Mouse (Mus musculus) limb, embryonic 15.5 days (tissue): ENCODE data around the gene Ptgds. TPM values are rescaled to one million over a fixed set of nuclear protein-coding genes. Genes with fewer than 3 reads are reported as not detected.

Source experiments
- ATAC-seq: fragments of 200-750 bp; cut with Nextera tagmentation; 2 replicates; pipeline ENCODE4 v1.8.0; 2017; ENCODE audit warnings: low read depth, moderate TSS enrichment; ENCODE audit not compliant: insufficient number of reproducible peaks, low FRiP score, low TSS enrichment
- H3K27ac ChIP-seq: fragments of 300-500 bp; sonication (generic); 2 replicates; pipeline ENCODE4 v1.5.1; 2015; ENCODE audit warnings: moderate library complexity, mild to moderate bottlenecking, inconsistent platforms
- H3K27me3 ChIP-seq: fragments of 300-500 bp; sonication (generic); 2 replicates; pipeline ENCODE4 v1.6.1; 2015; ENCODE audit warnings: inconsistent platforms
- H3K36me3 ChIP-seq: fragments of 300-500 bp; sonication (generic); 2 replicates; pipeline ENCODE4 v1.6.1; 2015; ENCODE audit warnings: inconsistent platforms
- H3K4me1 ChIP-seq: fragments of 300-500 bp; sonication (generic); 2 replicates; pipeline ENCODE4 v1.6.1; 2015; ENCODE audit warnings: inconsistent platforms
- H3K4me2 ChIP-seq: fragments of 300-500 bp; sonication (generic); 2 replicates; pipeline ENCODE4 v1.6.1; 2015; ENCODE audit warnings: mild to moderate bottlenecking, inconsistent platforms
- H3K4me3 ChIP-seq: fragments of 300-500 bp; sonication (generic); 2 replicates; pipeline ENCODE4 v1.5.1; 2015; ENCODE audit warnings: mild to moderate bottlenecking, inconsistent platforms
- H3K9ac ChIP-seq: fragments of 300-500 bp; sonication (generic); 2 replicates; pipeline ENCODE4 v1.6.1; 2015; ENCODE audit warnings: inconsistent platforms
- H3K9me3 ChIP-seq: fragments of 300-500 bp; sonication (generic); 2 replicates; pipeline ENCODE4 v1.6.1; 2016; ENCODE audit warnings: inconsistent platforms
- WGBS: fragments of 180-500 bp; shearing (Covaris S2); methylation state at CpG from one replicate; pipeline ENCODE4 v1.1.7; 2015; 5-methylcytosine and 5-hydroxymethylcytosine counted together
- polyA plus RNA-seq: library from polyadenylated mRNA; unstranded; fragments of >200 nt; fragmentation: Nextera tagmentation; extraction: Ambion mirVana; gene quantifications from 2 replicates; pipeline ENCODE4 v1.2.1, GENCODE M21; 2015

Gene Ptgds
- polyA plus RNA-seq, 1 experiment from 2014 or later, result 4.1 TPM

- H3K4me3 ChIP-seq, result no peak overlapping the region
- H3K9me3 ChIP-seq, result no peaks in the 10 kb centered on the region
- peaks cover 12% of the 10 kb centered on the region for H3K4me1 ChIP-seq
- H3K9ac ChIP-seq, result no peak overlapping the region
- no peak overlapping the region for H3K4me2 ChIP-seq
- H3K27ac ChIP-seq, result no peak overlapping the region
- peaks cover 7% of the 10 kb centered on the region; the same call in 1 of the 2 replicates for H3K36me3 ChIP-seq
- 74% methylated on average over 6 of the region's 6 CpGs for WGBS
- no peak for ATAC-seq
- peaks cover 17% of the 10 kb centered on the region for H3K27me3 ChIP-seq
Observed at GRCm38 (mm10) chr2:25431308-25431855, 38.5 kb downstream of the Ptgds start.

- Histone ChIP-seq H3K4me2 (no peak overlapping the region), H3K27ac (no peak overlapping the region), H3K4me3 (no peak overlapping the region), H3K36me3 (peaks cover 7% of the 10 kb centered on the region; the same call in 1 of the 2 replicates), H3K9me3 (no peaks in the 10 kb centered on the region), H3K4me1 (peaks cover 12% of the 10 kb centered on the region), H3K9ac (no peak overlapping the region), H3K27me3 (peaks cover 25% of the 10 kb centered on the region)
- WGBS, result 72% methylated on average over 17 of the region's 17 CpGs
- no peak for ATAC-seq
Observed at GRCm38 (mm10) chr2:25430395-25431233, 39.2 kb downstream of the Ptgds start.

GRCm38 (mm10) chr2:25429435-25430180, 40.2 kb downstream of the Ptgds start:
- H3K9ac ChIP-seq, result no peak overlapping the region
- ATAC-seq, result no peak
- H3K4me2 ChIP-seq, result peak overlapping the region; percentile 90
- peaks cover 12% of the 10 kb centered on the region for H3K4me1 ChIP-seq
- no peak overlapping the region for H3K27ac ChIP-seq
- H3K27me3 ChIP-seq, result peaks cover 35% of the 10 kb centered on the region
- WGBS, result 78% methylated on average over 5 of the region's 5 CpGs
- peaks cover 4% of the 10 kb centered on the region; the same call in 1 of the 2 replicates for H3K36me3 ChIP-seq
- no peaks in the 10 kb centered on the region for H3K9me3 ChIP-seq
- H3K4me3 ChIP-seq, result peak overlapping the region; percentile 67

- peaks cover 12% of the 10 kb centered on the region for H3K4me1 ChIP-seq
- WGBS, result under 1% methylated on average over 76 of the region's 89 CpGs
- peak; percentile 69 for ATAC-seq
- H3K27me3 ChIP-seq, result peaks cover 44% of the 10 kb centered on the region
- peak within 1 kb of the TSS; percentile 61 for H3K9ac ChIP-seq
- peak within 1 kb of the TSS; percentile 90 for H3K4me2 ChIP-seq
- H3K27ac ChIP-seq, result 0 out of 2 replicates have a peak within 1 kb of the TSS, but pooled peaks have one; percentile 9
- H3K36me3 ChIP-seq, result no peaks in the 10 kb centered on the region
- H3K4me3 ChIP-seq, result peak within 1 kb of the TSS; percentile 67
- no peaks in the 10 kb centered on the region for H3K9me3 ChIP-seq
Observed at GRCm38 (mm10) chr2:25428442-25429236, 41.2 kb downstream of the Ptgds start, which contains the start of gene Abca2. TSS of gene Abca2 (plus strand) at chr2:25428703.

GRCm38 (mm10) chr2:25427256-25427655, 42.6 kb downstream of the Ptgds start:
- Histone ChIP-seq H3K4me3 (no peak overlapping the region), H3K4me2 (no peak overlapping the region), H3K9ac (no peak overlapping the region), H3K27me3 (peaks cover 54% of the 10 kb centered on the region), H3K27ac (no peak overlapping the region), H3K9me3 (no peaks in the 10 kb centered on the region), H3K36me3 (no peaks in the 10 kb centered on the region), H3K4me1 (peaks cover 12% of the 10 kb centered on the region)
- ATAC-seq, result no peak
- WGBS, result 88% methylated on average over 5 of the region's 5 CpGs

GRCm38 (mm10) chr2:25426721-25427191, 43.1 kb downstream of the Ptgds start:
- Histone ChIP-seq H3K4me1 (peaks cover 12% of the 10 kb centered on the region), H3K9me3 (no peaks in the 10 kb centered on the region), H3K4me3 (no peak overlapping the region), H3K36me3 (no peaks in the 10 kb centered on the region), H3K27me3 (peaks cover 54% of the 10 kb centered on the region), H3K4me2 (no peak overlapping the region), H3K27ac (no peak overlapping the region), H3K9ac (no peak overlapping the region)
- ATAC-seq, result no peak
- 30% methylated on average over 5 of the region's 5 CpGs for WGBS

- 45% methylated on average over 27 of the region's 27 CpGs for WGBS
- no peak for ATAC-seq
Observed at GRCm38 (mm10) chr2:25425481-25425880, 44.4 kb downstream of the Ptgds start.

GRCm38 (mm10) chr2:25423626-25424025, 46.2 kb downstream of the Ptgds start:
- 53% methylated on average over 1 of the region's 1 CpGs for WGBS
- no peak overlapping the region for H3K9ac ChIP-seq

More at GRCm38 (mm10) chr2:25425481-25425880, 44.4 kb downstream of the Ptgds start:
- Histone ChIP-seq H3K4me2 (no peak overlapping the region), H3K4me3 (no peak overlapping the region), H3K4me1 (peaks cover 12% of the 10 kb centered on the region), H3K27ac (no peak overlapping the region), H3K9ac (no peak overlapping the region), H3K9me3 (no peaks in the 10 kb centered on the region), H3K27me3 (peaks cover 53% of the 10 kb centered on the region), H3K36me3 (no peaks in the 10 kb centered on the region)

GRCm38 (mm10) chr2:25422587-25423410, 47.0 kb downstream of the Ptgds start, which contains the start of gene Fut7:
TSS of gene Fut7 (plus strand) at chr2:25423267.
- Histone ChIP-seq H3K27me3 (peaks cover 43% of the 10 kb centered on the region), H3K4me3 (no peak within 1 kb of the TSS), H3K36me3 (no peaks in the 10 kb centered on the region), H3K27ac (no peak within 1 kb of the TSS), H3K9me3 (no peaks in the 10 kb centered on the region), H3K4me1 (no peaks in the 10 kb centered on the region), H3K9ac (no peak within 1 kb of the TSS), H3K4me2 (no peak within 1 kb of the TSS)
- 62% methylated on average over 17 of the region's 17 CpGs for WGBS
- ATAC-seq, result no peak

More at GRCm38 (mm10) chr2:25423626-25424025, 46.2 kb downstream of the Ptgds start:
- H3K27me3 ChIP-seq, result peaks cover 43% of the 10 kb centered on the region
- no peaks in the 10 kb centered on the region for H3K4me1 ChIP-seq
- H3K9me3 ChIP-seq, result no peaks in the 10 kb centered on the region
- no peak overlapping the region for H3K4me3 ChIP-seq
- H3K4me2 ChIP-seq, result no peak overlapping the region
- no peaks in the 10 kb centered on the region for H3K36me3 ChIP-seq
- H3K27ac ChIP-seq, result no peak overlapping the region
- no peak for ATAC-seq

GRCm38 (mm10) chr2:25421896-25422295, 48.0 kb downstream of the Ptgds start:
- no peak overlapping the region for H3K9ac ChIP-seq
- H3K4me3 ChIP-seq, result no peak overlapping the region
- no peak overlapping the region for H3K4me2 ChIP-seq
- no peak for ATAC-seq
- H3K4me1 ChIP-seq, result no peaks in the 10 kb centered on the region
- no peaks in the 10 kb centered on the region for H3K9me3 ChIP-seq
- peaks cover 43% of the 10 kb centered on the region for H3K27me3 ChIP-seq
- 19% methylated on average over 3 of the region's 3 CpGs for WGBS
- H3K36me3 ChIP-seq, result no peaks in the 10 kb centered on the region
- no peak overlapping the region for H3K27ac ChIP-seq
